Mouse (Mus musculus): ENCODE measurements around the gene Mbd4.
A peak's percentile ranks its signal among the peaks of the same experiment; 100 is the strongest.
"Not testable (repeated sequence)": the region's sequence is repeated elsewhere in the genome, so short reads cannot be mapped to it uniquely, and the experiment has no call there.

Mbd4 gene

GRCm38 (mm10) chr6:115853091-115853813 lies at the start of gene Mbd4, which contains the start of gene Ift122:
Gene Mbd4, minus strand, starts transcription at chr6:115853371.
Gene Ift122, plus strand, starts transcription at chr6:115853470.
- peak; percentile 98 to 99 for DNase-seq (ENCODE audit: low spot score in 2 of 2)

GRCm38 (mm10) chr6:115902545-115902944 lies 49.4 kb upstream of the Mbd4 start:
- DNase-seq (ENCODE audit: low spot score in 2 of 2) = peak in 1 of 2 experiments; percentile 48

GRCm38 (mm10) chr6:115901489-115901931 lies 48.3 kb upstream of the Mbd4 start:
- no peak for DNase-seq (ENCODE audit: low spot score in 2 of 2)

GRCm38 (mm10) chr6:115901062-115901461 lies 47.9 kb upstream of the Mbd4 start:
- DNase-seq (ENCODE audit: low spot score in 2 of 2) = peak; percentile 81 to 90

GRCm38 (mm10) chr6:115897926-115898520 lies 44.9 kb upstream of the Mbd4 start:
- no peak for DNase-seq (ENCODE audit: low spot score in 2 of 2)

GRCm38 (mm10) chr6:115897117-115897516 lies 43.9 kb upstream of the Mbd4 start:
- DNase-seq (ENCODE audit: low spot score in 2 of 2) = no peak

GRCm38 (mm10) chr6:115896346-115896745 lies 43.2 kb upstream of the Mbd4 start:
- DNase-seq (ENCODE audit: low spot score in 2 of 2) = no peak

- DNase-seq (ENCODE audit: low spot score in 2 of 2) = no peak
Measured at GRCm38 (mm10) chr6:115892363-115892762, 39.2 kb upstream of the Mbd4 start.

GRCm38 (mm10) chr6:115891497-115892061 lies 38.4 kb upstream of the Mbd4 start:
- peak; percentile 84 to 91 for DNase-seq (ENCODE audit: low spot score in 2 of 2)

GRCm38 (mm10) chr6:115891061-115891460 lies 37.9 kb upstream of the Mbd4 start:
- DNase-seq (ENCODE audit: low spot score in 2 of 2) = peak in 1 of 2 experiments; percentile 78

- DNase-seq (ENCODE audit: low spot score in 2 of 2) = no peak
Measured at GRCm38 (mm10) chr6:115890601-115891000, 37.4 kb upstream of the Mbd4 start.

- no peak for DNase-seq (ENCODE audit: low spot score in 2 of 2)
Measured at GRCm38 (mm10) chr6:115888296-115888695, 35.1 kb upstream of the Mbd4 start.

- no peak for DNase-seq (ENCODE audit: low spot score in 2 of 2)
Measured at GRCm38 (mm10) chr6:115886894-115887293, 33.7 kb upstream of the Mbd4 start.

- DNase-seq (ENCODE audit: low spot score in 2 of 2) = no peak
Measured at GRCm38 (mm10) chr6:115884018-115884417, 30.8 kb upstream of the Mbd4 start.

GRCm38 (mm10) chr6:115880751-115881150 lies 27.6 kb upstream of the Mbd4 start:
- DNase-seq (ENCODE audit: low spot score in 2 of 2) = no peak

- no peak for DNase-seq (ENCODE audit: low spot score in 2 of 2)
Measured at GRCm38 (mm10) chr6:115879736-115880135, 26.6 kb upstream of the Mbd4 start.

- no peak for DNase-seq (ENCODE audit: low spot score in 2 of 2)
Measured at GRCm38 (mm10) chr6:115878694-115879093, 25.5 kb upstream of the Mbd4 start.

GRCm38 (mm10) chr6:115877239-115877638 lies 24.1 kb upstream of the Mbd4 start:
- DNase-seq (ENCODE audit: low spot score in 2 of 2) = no peak

- DNase-seq (ENCODE audit: low spot score in 2 of 2) = not testable (repeated sequence)
Measured at GRCm38 (mm10) chr6:115871318-115871717, 18.1 kb upstream of the Mbd4 start.

- not testable (repeated sequence) for DNase-seq (ENCODE audit: low spot score in 2 of 2)
Measured at GRCm38 (mm10) chr6:115867157-115867556, 14.0 kb upstream of the Mbd4 start.

- no peak for DNase-seq (ENCODE audit: low spot score in 2 of 2)
Measured at GRCm38 (mm10) chr6:115865246-115865645, 12.1 kb upstream of the Mbd4 start.

- peak; percentile 62 to 81 for DNase-seq (ENCODE audit: low spot score in 2 of 2)
Measured at GRCm38 (mm10) chr6:115863340-115863841, 10.2 kb upstream of the Mbd4 start.
